Comparison of ENCODE assay signal across 22 mouse cellular contexts in the genomic region with DNA sequence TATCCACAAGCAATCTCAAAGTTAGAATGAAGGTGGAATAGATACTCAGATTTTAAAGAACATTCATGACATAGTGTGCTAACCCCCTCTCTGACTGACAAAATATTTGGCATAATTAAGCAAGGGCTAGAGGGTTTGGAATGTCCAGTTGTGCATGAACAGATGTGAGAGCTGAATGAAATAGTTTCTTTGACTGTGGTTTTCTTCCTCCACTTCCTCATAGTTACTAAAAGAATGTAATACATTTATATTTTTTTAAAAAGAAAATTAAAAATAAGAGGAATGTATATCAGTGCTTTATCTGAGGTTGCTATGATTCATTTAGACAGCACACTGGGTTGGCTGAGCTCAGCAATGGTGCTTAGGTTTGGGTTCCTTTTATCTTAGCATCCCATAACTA.
A peak's percentile ranks its signal among the peaks of the same experiment; 100 is the strongest.
DNase-seq lines count a peak whose midpoint lies in the region; ATAC-seq and TF ChIP-seq lines count a peak whose summit lies in the region.
"Had no signal": no experiment of that assay in that cellular context is flagged by ENCODE, and none has a peak within 500 bp of the region (broad histone marks: within the 10 kb centered on the region; RNA-seq: fewer than 3 reads in every experiment).

No protein-coding gene starts in this region.

- H3K4me2 ChIP-seq in kidney, postnatal 0 days (ENCODE audit: low read length), result no peak overlapping the region
- H3K4me2 ChIP-seq in myocyte (ENCODE audit: low read depth), result no peak overlapping the region
- H3K4me2 ChIP-seq: embryonic facial prominence, embryonic 13.5 days; embryonic facial prominence, embryonic 15.5 days had no signal

- no peak overlapping the region for H3K4me3 ChIP-seq in kidney, postnatal 0 days (replicated peaks; ENCODE audit: low read depth, low read length)
- no peak overlapping the region for H3K4me3 ChIP-seq in myocyte
- H3K4me3 ChIP-seq: embryonic facial prominence, embryonic 13.5 days; embryonic facial prominence, embryonic 15.5 days had no signal

- H3ac ChIP-seq in myocyte (ENCODE audit: control insufficient read depth, insufficient read length), result no peak overlapping the region

- H3K9me3 ChIP-seq in kidney, postnatal 0 days (replicated peaks; ENCODE audit: low read length), result no peaks in the 10 kb centered on the region
- H3K9me3 ChIP-seq: embryonic facial prominence, embryonic 13.5 days; embryonic facial prominence, embryonic 15.5 days; G1E had no signal

- H3K9ac ChIP-seq in kidney, postnatal 0 days (ENCODE audit: low read depth, low read length), result no peak overlapping the region
- H3K9ac ChIP-seq: embryonic facial prominence, embryonic 13.5 days; embryonic facial prominence, embryonic 15.5 days had no signal

- H3K27ac ChIP-seq in kidney, postnatal 0 days, result no peak overlapping the region
- H3K27ac ChIP-seq: embryonic facial prominence, embryonic 13.5 days; embryonic facial prominence, embryonic 15.5 days had no signal

- peak; percentile 33 for DNase-seq in kidney, postnatal 0 days (ENCODE audit: low spot score)
- no peak for DNase-seq in kidney, adult 8-10 months
- DNase-seq in Muller cell, postnatal 12 days (ENCODE audit: inconsistent ontology term), result peak; percentile 81
- no peak for DNase-seq in adrenal gland, postnatal 25 days
- no peak for DNase-seq in retina, postnatal 1 day
- DNase-seq: adrenal gland, adult 2 months; adrenal gland, postnatal 10 days; adrenal gland, postnatal 36 days; cerebellum, adult 11-12 months; cerebellum, adult 2 months; cerebellum, adult 9-10 months; cerebellum, postnatal 10 days; cerebellum, postnatal 25 days; embryo, embryonic 11 days had no signal

- no peak for ATAC-seq in kidney, postnatal 0 days (replicated peaks; ENCODE audit: low FRiP score, low read depth)
- ATAC-seq: CD4-positive, CD25-positive, alpha-beta regulatory T cell, adult 4 months; forebrain, embryonic 14.5 days; forebrain, embryonic 16.5 days had no signal

- TF ChIP-seq POLR2A in myocyte (IDR thresholded peaks at IDR 0.05; ENCODE audit: insufficient read length, low read depth), result no peak

- no peak for TF ChIP-seq CTCF in kidney, postnatal 0 days (IDR thresholded peaks at IDR 0.05; ENCODE audit: low read depth)

- H3K36me3 ChIP-seq in kidney, postnatal 0 days (ENCODE audit: insufficient read depth, low read length), result no peaks in the 10 kb centered on the region
- no peaks in the 10 kb centered on the region for H3K36me3 ChIP-seq in myocyte (ENCODE audit: control insufficient read depth, insufficient read depth)
- H3K36me3 ChIP-seq: embryonic facial prominence, embryonic 13.5 days; embryonic facial prominence, embryonic 15.5 days; G1E had no signal

- no peaks in the 10 kb centered on the region for H3K27me3 ChIP-seq in kidney, postnatal 0 days (ENCODE audit: insufficient read depth, low read length)
- no peaks in the 10 kb centered on the region for H3K27me3 ChIP-seq in myocyte (ENCODE audit: control insufficient read depth, insufficient read depth, insufficient read length)
- H3K27me3 ChIP-seq: CH12.LX; embryonic facial prominence, embryonic 13.5 days; embryonic facial prominence, embryonic 15.5 days had no signal

- H3K79me2 ChIP-seq in myocyte (ENCODE audit: control insufficient read depth, insufficient read depth), result no peaks in the 10 kb centered on the region

- no peaks in the 10 kb centered on the region for H3K4me1 ChIP-seq in kidney, postnatal 0 days (replicated peaks; ENCODE audit: insufficient read depth, low read length)
- H3K4me1 ChIP-seq: embryonic facial prominence, embryonic 13.5 days; embryonic facial prominence, embryonic 15.5 days had no signal

TF ChIP-seq in myocyte, 11 proteins besides CTCF, POLR2A, EP300 and RAD21:
- no peak for TF ChIP-seq USF1 (IDR thresholded peaks at IDR 0.05; ENCODE audit: low read depth)
- TF ChIP-seq MAX (IDR thresholded peaks at IDR 0.05; ENCODE audit: low read depth), result no peak
- peak in 1 of 3 experiments; percentile 38 for TF ChIP-seq MYOD1 (IDR thresholded peaks at IDR 0.05; ENCODE audit: control insufficient read depth in 1 of 3, insufficient read length in 2 of 3, low read depth in 2 of 3)
- no peak for TF ChIP-seq SRF (IDR thresholded peaks at IDR 0.05; ENCODE audit: control insufficient read depth, insufficient read length, low read depth)
- TF ChIP-seq E2F4 (IDR thresholded peaks at IDR 0.05; ENCODE audit: insufficient read depth), result no peak
- 0 out of 2 replicates have a peak, but pooled peaks have one; percentile 7 for TF ChIP-seq CEBPB (IDR thresholded peaks at IDR 0.05; ENCODE audit: insufficient read depth, poor library complexity, severe bottlenecking)
- no peak for TF ChIP-seq REST (IDR thresholded peaks at IDR 0.05; ENCODE audit: insufficient read depth, insufficient read length)
- TF ChIP-seq POLR2AphosphoS2 (IDR thresholded peaks at IDR 0.05; ENCODE audit: insufficient read length, low read depth), result no peak
- TF ChIP-seq TCF12 (IDR thresholded peaks at IDR 0.05; ENCODE audit: insufficient read depth, poor library complexity, severe bottlenecking), result peak; percentile 36
- no peak for TF ChIP-seq MYOG (IDR thresholded peaks at IDR 0.05; ENCODE audit: control insufficient read depth in 1 of 3, insufficient read depth in 1 of 3, insufficient read length in 2 of 3, low read depth in 2 of 3)
TF ChIP-seq in myocyte: peak in this region for 3.

Comparison
In these comparisons a context has a peak if more than half of its experiments do, and no peak if none do; other contexts are left out.
1. DNase-seq: peak in kidney, postnatal 0 days (single experiment) and Muller cell, postnatal 12 days (single experiment); none in kidney, adult 8-10 months (0 of 2), adrenal gland, postnatal 25 days (single experiment) and retina, postnatal 1 day (single experiment).